ENCODE assay signal across 27 mouse cellular contexts in genomic region chr17:56766631-56767405, GRCm38 (mm10). TPM values are rescaled to one million over a fixed set of nuclear protein-coding genes. Genes with fewer than 3 reads are reported as not detected.
"Had no signal": no experiment of that assay in that cellular context is flagged by ENCODE, and none has a peak within 500 bp of the region (broad histone marks: within the 10 kb centered on the region; RNA-seq: fewer than 3 reads in every experiment).

No protein-coding gene starts in this region.

- H3K4me3 ChIP-seq: heart, embryonic 13.5 days; heart, embryonic 15.5 days; hindbrain, embryonic 13.5 days; hindbrain, embryonic 15.5 days; kidney, embryonic 15.5 days; limb, embryonic 13.5 days; limb, embryonic 15.5 days; liver, embryonic 12.5 days had no signal

- DNase-seq: gastrocnemius, postnatal 14 days; gastrocnemius, postnatal 36 days; heart, adult 18-20 months; heart, postnatal 14 days; heart, postnatal 36 days; kidney, adult 11 months; kidney, adult 2 months; kidney, adult 9 months; kidney, postnatal 14 days; kidney, postnatal 36 days; layer of hippocampus, adult 9-11 months; layer of hippocampus, postnatal 36 days; left cerebral cortex, postnatal 4 days; lung, adult 18-20 months had no signal

- H3K9ac ChIP-seq: heart, embryonic 13.5 days; heart, embryonic 15.5 days; hindbrain, embryonic 13.5 days; hindbrain, embryonic 15.5 days; kidney, embryonic 15.5 days; limb, embryonic 13.5 days; limb, embryonic 15.5 days; liver, embryonic 12.5 days; liver, embryonic 14.5 days had no signal

- H3K9me3 ChIP-seq: heart, embryonic 13.5 days; heart, embryonic 15.5 days; hindbrain, embryonic 13.5 days; hindbrain, embryonic 15.5 days; kidney, embryonic 15.5 days; limb, embryonic 13.5 days; limb, embryonic 15.5 days; liver, embryonic 12.5 days had no signal

- H3K27me3 ChIP-seq: heart, embryonic 13.5 days; heart, embryonic 15.5 days; hindbrain, embryonic 13.5 days; hindbrain, embryonic 15.5 days; kidney, embryonic 15.5 days; limb, embryonic 13.5 days; limb, embryonic 15.5 days; liver, embryonic 12.5 days had no signal

- H3K27ac ChIP-seq: heart, embryonic 13.5 days; heart, embryonic 15.5 days; hindbrain, embryonic 13.5 days; hindbrain, embryonic 15.5 days; hindbrain, postnatal 0 days; kidney, embryonic 15.5 days; kidney, postnatal 0 days; limb, embryonic 13.5 days; limb, embryonic 15.5 days; liver, embryonic 12.5 days; liver, embryonic 14.5 days had no signal

- ATAC-seq: hindbrain, postnatal 0 days; intestine, embryonic 16.5 days; liver, embryonic 12.5 days had no signal

RNA-seq across cellular contexts. Expression of gene Prr22, which starts 3.2 kb away (rescaled TPM):
- total RNA-seq: hematopoietic stem cell, adult 5-6 weeks had no signal

RNA-seq across cellular contexts. Expression of gene Nrtn, which starts 9.5 kb away (rescaled TPM):
- total RNA-seq: hematopoietic stem cell, adult 5-6 weeks had no signal
